Mouse (Mus musculus) forebrain, embryonic 11.5 days (tissue): ENCODE data around the gene Tnfaip2. TPM values are rescaled to one million over a fixed set of nuclear protein-coding genes. Genes with fewer than 3 reads are reported as not detected.

Experiments used
- ATAC-seq: fragments of 200-750 bp; cut with Nextera tagmentation; replicated peaks from 2 replicates; pipeline ENCODE4 v1.8.0; 2017; ENCODE audit warnings: moderate TSS enrichment; ENCODE audit not compliant: low FRiP score
- DNase-seq: peaks from one replicate; pipeline ENCODE4 v3.0.0-alpha.2; 2017; ENCODE audit warnings: low spot score
- H3K27ac ChIP-seq: fragments of 300-500 bp; sonication (generic); 2 replicates; pipeline ENCODE4 v1.5.1; 2014; ENCODE audit warnings: low read depth, low read length
- H3K27me3 ChIP-seq: fragments of 300-500 bp; sonication (generic); 2 replicates; pipeline ENCODE4 v1.6.1; 2014; ENCODE audit warnings: mild to moderate bottlenecking, low read length, mixed read lengths; ENCODE audit not compliant: control insufficient read depth, insufficient read depth
- H3K36me3 ChIP-seq: fragments of 300-500 bp; sonication (generic); 2 replicates; pipeline ENCODE4 v1.6.1; 2014; ENCODE audit warnings: mild to moderate bottlenecking, low read length, moderate library complexity, mixed read lengths; ENCODE audit not compliant: control insufficient read depth, insufficient read depth
- H3K4me1 ChIP-seq: fragments of 300-500 bp; sonication (generic); replicated peaks from 2 replicates; pipeline ENCODE4 v1.6.1; 2014; ENCODE audit warnings: low read length, mixed read lengths; ENCODE audit not compliant: control insufficient read depth, insufficient read depth
- H3K4me2 ChIP-seq: fragments of 300-500 bp; sonication (generic); 2 replicates; pipeline ENCODE4 v1.6.1; 2014; ENCODE audit warnings: low read depth, mild to moderate bottlenecking, low read length, moderate library complexity, mixed read lengths; ENCODE audit not compliant: severe bottlenecking
- H3K4me3 ChIP-seq: fragments of 300-500 bp; sonication (generic); 2 replicates; pipeline ENCODE4 v1.5.1; 2014; ENCODE audit warnings: low read depth, low read length
- H3K9ac ChIP-seq: fragments of 300-500 bp; sonication (generic); 2 replicates; pipeline ENCODE4 v1.6.1; 2014; ENCODE audit warnings: low read length
- H3K9me3 ChIP-seq: fragments of 300-500 bp; sonication (generic); 2 replicates; pipeline ENCODE4 v1.6.1; 2016; ENCODE audit warnings: low read length, mixed read lengths; ENCODE audit not compliant: control insufficient read depth
- WGBS: fragments of 180-500 bp; shearing (Covaris S2); extraction: QIAGEN DNeasy Blood & Tissue Kit; methylation state at CpG from one replicate; pipeline ENCODE4 v1.1.7; 2014; 5-methylcytosine and 5-hydroxymethylcytosine counted together
- polyA plus RNA-seq: library from polyadenylated mRNA; unstranded; fragments of >200 nt; fragmentation: Nextera tagmentation; extraction: Ambion mirVana; gene quantifications from 2 replicates; pipeline ENCODE4 v1.2.1, GENCODE M21; 2014

Tnfaip2 gene
- polyA plus RNA-seq, 1 experiment from 2014 or later = 2.0 TPM

DNA sequence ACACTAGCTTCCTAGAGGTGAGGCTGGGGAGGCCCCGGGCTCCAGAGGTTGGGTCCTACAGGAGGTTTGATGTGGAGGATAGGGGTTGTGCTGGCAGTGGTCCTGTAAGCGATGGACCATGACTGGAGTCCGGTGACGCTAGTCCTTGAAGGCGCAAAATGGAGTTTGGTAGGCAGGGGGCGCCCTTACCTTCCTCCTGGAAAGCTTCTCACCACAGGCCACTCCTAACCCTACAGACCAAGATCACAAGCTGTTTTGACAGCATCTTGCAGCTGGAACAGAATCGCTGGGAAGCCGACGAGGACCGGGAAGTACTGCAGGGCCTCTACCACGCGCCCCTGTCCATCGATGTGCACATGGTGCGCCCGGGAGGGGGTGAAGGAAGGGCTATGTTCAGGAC lies 17.0 kb upstream of the Tnfaip2 start:
- H3K4me3 ChIP-seq = no peak overlapping the region
- ATAC-seq = peak; percentile 49; the same call in 1 of the 2 replicates
- DNase-seq = peak; percentile 91
- no peaks in the 10 kb centered on the region for H3K36me3 ChIP-seq
- H3K4me1 ChIP-seq = peaks cover 13% of the 10 kb centered on the region
- H3K4me2 ChIP-seq = 0 out of 2 replicates have a peak overlapping the region, but pooled peaks have one; percentile 11
- H3K27ac ChIP-seq = no peak overlapping the region
- WGBS = 4% methylated on average over 15 of the region's 15 CpGs
- no peak overlapping the region for H3K9ac ChIP-seq
- H3K27me3 ChIP-seq = peaks cover 73% of the 10 kb centered on the region
- H3K9me3 ChIP-seq = no peaks in the 10 kb centered on the region

GRCm38 (mm10) chr12:111425789-111426460 lies 16.3 kb upstream of the Tnfaip2 start:
- peak; percentile 94 for DNase-seq
- H3K27me3 ChIP-seq = peaks cover 80% of the 10 kb centered on the region
- no peak overlapping the region for H3K9ac ChIP-seq
- no peak overlapping the region for H3K4me3 ChIP-seq
- ATAC-seq = peak; percentile 42; the same call in 1 of the 2 replicates
- no peak overlapping the region for H3K27ac ChIP-seq
- H3K4me1 ChIP-seq = peaks cover 16% of the 10 kb centered on the region
- 19% methylated on average over 29 of the region's 29 CpGs for WGBS
- no peaks in the 10 kb centered on the region for H3K36me3 ChIP-seq
- H3K4me2 ChIP-seq = no peak overlapping the region
- no peaks in the 10 kb centered on the region for H3K9me3 ChIP-seq

DNA sequence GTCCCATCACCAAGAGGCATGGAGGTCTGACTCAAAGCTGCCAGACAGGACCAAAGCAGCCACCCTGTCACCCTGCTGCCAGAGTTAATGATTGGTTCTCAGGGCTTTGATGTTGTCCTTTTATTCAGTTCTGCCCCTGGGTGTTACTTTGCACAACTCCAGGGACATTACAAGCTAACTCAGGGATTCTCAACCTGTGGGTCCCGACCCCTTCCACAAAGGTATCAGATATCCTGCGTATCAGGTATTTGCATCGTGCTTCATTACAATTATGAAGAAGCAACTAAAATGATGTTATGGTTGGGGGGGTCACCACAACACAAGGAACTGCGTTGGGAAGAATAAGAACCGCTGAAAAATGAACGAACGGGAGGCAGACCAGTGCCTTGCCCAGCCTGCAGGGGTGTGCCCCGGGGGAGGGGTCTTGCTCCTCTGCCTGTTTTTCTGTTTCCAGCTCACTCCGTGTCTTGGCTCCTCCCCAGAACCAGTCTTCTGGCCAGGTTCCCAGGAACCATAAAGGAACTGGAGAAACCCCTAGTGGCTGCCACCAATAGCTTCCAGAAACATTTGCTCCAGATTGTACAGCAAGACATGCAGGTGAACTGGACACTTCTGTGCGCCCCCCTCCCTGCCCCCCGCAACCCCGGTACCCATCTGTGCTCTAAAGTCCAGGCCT lies 14.7 kb upstream of the Tnfaip2 start:
- H3K4me2 ChIP-seq = no peak overlapping the region
- peaks cover 80% of the 10 kb centered on the region for H3K27me3 ChIP-seq
- H3K4me1 ChIP-seq = peaks cover 16% of the 10 kb centered on the region
- H3K4me3 ChIP-seq = no peak overlapping the region
- no peak overlapping the region for H3K27ac ChIP-seq
- H3K36me3 ChIP-seq = no peaks in the 10 kb centered on the region
- 54% methylated on average over 12 of the region's 12 CpGs for WGBS
- DNase-seq = no peak
- no peak overlapping the region for H3K9ac ChIP-seq
- ATAC-seq = no peak
- no peaks in the 10 kb centered on the region for H3K9me3 ChIP-seq

DNA sequence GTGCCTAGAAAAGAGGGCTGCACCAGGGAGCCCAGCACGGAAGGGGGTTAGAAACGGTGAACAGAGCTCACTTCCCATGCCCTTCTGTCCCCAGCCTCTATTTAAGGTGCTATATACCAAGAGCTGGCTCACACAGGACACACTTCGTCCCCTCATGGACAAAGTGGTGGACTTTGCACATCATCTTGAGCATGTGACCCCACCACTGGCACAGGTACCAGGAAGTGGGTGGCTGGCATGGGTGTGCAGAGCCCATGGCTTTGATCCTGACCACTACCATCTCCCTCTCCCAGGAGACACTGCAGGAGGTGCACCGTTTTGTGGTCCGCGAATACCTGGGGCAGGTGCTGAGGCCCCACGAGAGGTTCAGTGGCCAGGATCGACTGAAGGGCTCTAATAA lies 13.9 kb upstream of the Tnfaip2 start:
- Histone ChIP-seq H3K4me2 (no peak overlapping the region), H3K27ac (no peak overlapping the region), H3K9me3 (no peaks in the 10 kb centered on the region), H3K4me3 (no peak overlapping the region), H3K36me3 (no peaks in the 10 kb centered on the region), H3K9ac (no peak overlapping the region), H3K4me1 (peaks cover 14% of the 10 kb centered on the region), H3K27me3 (peaks cover 72% of the 10 kb centered on the region)
- no peak for ATAC-seq
- WGBS = 16% methylated on average over 8 of the region's 8 CpGs
- no peak for DNase-seq

GRCm38 (mm10) chr12:111428961-111429911 lies 13.0 kb upstream of the Tnfaip2 start:
- H3K36me3 ChIP-seq = no peaks in the 10 kb centered on the region
- H3K4me3 ChIP-seq = peak overlapping the region; percentile 34
- peak overlapping the region; percentile 67 for H3K4me2 ChIP-seq
- H3K27me3 ChIP-seq = peaks cover 63% of the 10 kb centered on the region
- ATAC-seq (no peak; the same call in 1 of the 2 replicates), DNase-seq (peak; percentile 74)
- under 1% methylated on average over 39 of the region's 40 CpGs for WGBS
- peak overlapping the region; percentile 49 for H3K9ac ChIP-seq
- no peak overlapping the region for H3K27ac ChIP-seq
- H3K9me3 ChIP-seq = no peaks in the 10 kb centered on the region
- H3K4me1 ChIP-seq = peaks cover 14% of the 10 kb centered on the region

DNA sequence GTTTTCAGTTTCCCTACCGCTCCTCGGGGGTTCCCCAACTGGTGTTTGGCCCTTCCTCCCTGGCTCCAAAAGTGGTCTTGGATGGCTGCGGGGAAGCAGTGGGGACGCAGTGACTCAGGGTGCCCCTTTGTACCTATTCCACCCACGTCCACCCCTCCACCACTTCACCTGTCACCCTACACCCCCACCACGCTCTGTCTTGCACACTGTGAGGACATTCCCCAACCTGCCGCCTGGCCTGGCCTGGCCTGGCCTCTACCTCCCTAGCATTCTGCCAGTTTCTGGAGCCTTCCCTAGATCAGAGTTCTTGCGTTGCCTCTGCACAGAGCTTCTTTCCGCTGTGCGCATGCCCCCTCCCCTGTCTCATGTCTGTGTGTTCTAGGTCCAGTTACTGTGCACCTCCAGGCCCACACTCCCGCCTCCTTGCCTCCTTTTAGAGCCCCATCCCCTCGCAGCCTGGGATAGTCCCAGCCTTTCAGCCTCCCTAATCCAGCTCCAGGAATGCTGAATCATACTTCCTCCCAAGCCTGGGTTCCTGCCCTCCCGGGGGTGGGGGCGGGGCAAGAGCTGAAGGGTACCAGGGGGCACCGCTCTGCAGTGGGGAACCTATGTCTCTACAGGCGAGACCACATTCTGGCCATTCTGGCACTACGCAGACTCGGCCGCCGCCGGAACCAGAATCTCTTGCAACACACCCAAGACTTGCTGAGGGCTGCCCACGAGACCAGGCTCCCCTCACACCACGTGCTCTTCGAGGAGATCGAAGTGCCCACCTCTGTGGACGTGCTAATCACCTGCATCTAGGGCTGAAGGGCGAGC lies 12.0 kb upstream of the Tnfaip2 start:
- Histone ChIP-seq H3K27ac (no peak overlapping the region), H3K4me3 (peak overlapping the region; percentile 34), H3K4me1 (peaks cover 14% of the 10 kb centered on the region), H3K4me2 (peak overlapping the region; percentile 67), H3K9me3 (no peaks in the 10 kb centered on the region), H3K27me3 (peaks cover 53% of the 10 kb centered on the region), H3K36me3 (no peaks in the 10 kb centered on the region), H3K9ac (no peak overlapping the region)
- ATAC-seq (no peak), DNase-seq (no peak)
- 11% methylated on average over 27 of the region's 27 CpGs for WGBS

DNA sequence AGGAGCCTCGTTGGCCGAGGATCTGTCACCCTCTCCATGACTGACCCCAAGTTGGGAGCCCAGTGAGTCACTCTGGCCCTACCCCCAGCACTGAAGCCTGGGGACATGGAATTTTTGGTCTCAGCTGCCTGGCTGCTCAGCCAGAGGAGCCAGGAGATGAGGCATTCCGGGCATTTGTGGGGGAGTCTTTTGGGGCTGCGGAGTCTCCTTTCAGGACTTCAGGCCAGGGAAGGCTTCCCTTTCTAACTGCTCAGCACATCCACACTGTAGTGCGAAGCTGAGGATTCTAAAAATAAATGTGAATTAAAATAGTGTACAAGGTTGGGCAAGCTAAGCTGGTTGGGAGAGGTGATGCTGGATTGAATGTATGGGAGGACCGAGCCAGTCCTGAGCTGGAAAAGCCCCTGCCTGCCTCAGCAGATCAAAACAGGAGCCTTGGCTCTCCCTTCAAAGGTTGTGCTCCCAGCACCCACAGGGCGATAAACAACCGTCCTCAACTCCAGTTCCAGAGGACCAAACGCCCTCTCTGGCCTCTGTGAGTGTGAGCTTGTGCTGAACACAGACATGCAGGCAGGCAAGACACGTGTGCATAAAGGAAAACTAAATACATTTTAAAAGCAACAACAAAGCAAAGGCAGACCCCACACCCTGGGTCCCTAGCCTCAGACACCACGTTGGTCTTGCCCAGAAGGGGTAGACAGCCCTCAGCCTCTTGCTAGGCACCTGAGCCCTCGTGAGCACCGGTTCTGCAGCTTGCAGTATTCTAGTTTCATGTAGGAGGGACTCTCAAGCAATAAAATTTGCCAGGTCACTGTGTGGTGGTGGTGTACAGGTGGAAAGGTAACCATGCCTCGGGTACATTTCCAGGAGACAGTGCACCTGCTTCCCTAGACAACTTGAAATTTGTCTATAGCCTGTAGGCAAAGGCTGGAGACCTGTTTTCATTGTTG lies 11.1 kb upstream of the Tnfaip2 start:
- Histone ChIP-seq H3K4me1 (peaks cover 14% of the 10 kb centered on the region), H3K4me2 (no peak overlapping the region), H3K4me3 (no peak overlapping the region), H3K9ac (no peak overlapping the region), H3K27ac (no peak overlapping the region), H3K27me3 (peaks cover 46% of the 10 kb centered on the region), H3K9me3 (no peaks in the 10 kb centered on the region), H3K36me3 (no peaks in the 10 kb centered on the region)
- DNase-seq = no peak
- ATAC-seq = no peak
- WGBS = 26% methylated on average over 14 of the region's 14 CpGs
